Mouse (Mus musculus): Measurements from ENCODE around the gene Ackr4. TPM values are rescaled to one million over a fixed set of nuclear protein-coding genes. Genes with fewer than 3 reads are reported as not detected.
A peak's percentile ranks its signal among the peaks of the same experiment; 100 is the strongest.

The Ackr4 gene
- total and polyA plus RNA-seq, 3 experiments, result 0.33 TPM; not detected in 2

DNA sequence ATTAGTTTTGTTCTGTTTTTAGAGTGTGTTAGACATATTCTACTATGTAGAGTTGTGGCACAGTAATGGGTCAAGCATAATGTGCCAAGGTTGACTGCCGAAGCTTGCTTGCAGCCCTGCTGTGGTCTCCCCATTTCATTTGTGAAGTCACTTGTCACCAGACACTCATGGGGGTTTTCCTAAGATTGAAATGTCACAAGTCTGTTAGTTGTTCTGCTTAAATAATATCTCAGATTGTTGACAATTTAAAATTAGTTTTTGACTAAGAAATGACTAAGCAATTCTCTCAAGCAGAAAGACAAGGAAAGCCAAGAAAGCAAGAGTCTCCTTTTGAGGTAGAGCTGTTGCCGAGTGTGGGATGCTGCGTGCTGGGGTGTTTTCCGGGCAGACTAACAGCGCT lies 33.8 kb downstream of the Ackr4 start:
- H3K36me3 ChIP-seq (replicated peaks), result peaks cover 47% of the 10 kb centered on the region
- no peaks in the 10 kb centered on the region for H3K27me3 ChIP-seq (ENCODE audit: insufficient read depth, low read length)
- TF ChIP-seq CTCF (IDR thresholded peaks at IDR 0.05; ENCODE audit: low read depth, low read length) (no peak), GATA1 (IDR thresholded peaks at IDR 0.05; ENCODE audit: borderline replicate concordance, low read length) (no peak), POLR2AphosphoS5 (IDR thresholded peaks at IDR 0.05; ENCODE audit: insufficient replicate concordance, low read depth, low read length) (no peak), GATA2 (IDR thresholded peaks at IDR 0.05; ENCODE audit: borderline replicate concordance, low read depth, low read length) (no peak), TAL1 (conservative IDR thresholded peaks at IDR 0.05; ENCODE audit: low read depth, low read length) (no peak)
- DNase-seq (ENCODE audit: low spot score) (no peak), ATAC-seq (ENCODE audit: extremely low read depth, insufficient number of reproducible peaks, low FRiP score, poor library complexity, severe bottlenecking) (no peak)
- no peaks in the 10 kb centered on the region for H3K9me3 ChIP-seq (replicated peaks)
- H3K4me3 ChIP-seq (ENCODE audit: low read depth, low read length), result no peak overlapping the region
- H3K4me1 ChIP-seq (ENCODE audit: insufficient read depth, low read depth, low read length), result no peaks in the 10 kb centered on the region

DNA sequence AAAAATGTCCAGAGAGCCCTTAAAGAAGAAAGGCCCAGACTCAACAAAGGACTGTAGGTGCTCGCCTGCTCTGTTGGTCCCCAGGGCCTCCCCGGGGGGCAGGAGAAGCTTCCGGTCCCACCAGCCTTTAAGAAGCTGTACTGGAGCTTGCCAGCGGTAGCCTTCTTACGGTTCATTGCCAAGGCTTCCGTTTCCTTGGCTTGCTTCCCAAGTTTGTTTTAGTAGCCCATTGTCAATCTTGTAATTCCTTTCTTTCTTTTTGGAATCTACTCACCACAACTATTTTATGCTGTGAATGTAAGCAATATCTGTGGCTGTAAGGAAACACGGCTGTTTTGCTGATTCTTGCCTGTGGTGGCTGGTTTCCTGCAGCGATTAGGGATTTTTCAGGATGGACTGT lies 38.2 kb downstream of the Ackr4 start:
- H3K36me3 ChIP-seq (replicated peaks), result peaks cover 55% of the 10 kb centered on the region
- H3K27me3 ChIP-seq (ENCODE audit: insufficient read depth, low read length), result no peaks in the 10 kb centered on the region
- no peaks in the 10 kb centered on the region for H3K9me3 ChIP-seq (replicated peaks)
- H3K4me1 ChIP-seq (ENCODE audit: insufficient read depth, low read depth, low read length), result no peaks in the 10 kb centered on the region
- ATAC-seq (ENCODE audit: extremely low read depth, insufficient number of reproducible peaks, low FRiP score, poor library complexity, severe bottlenecking) (no peak), DNase-seq (ENCODE audit: low spot score) (no peak)
- TF ChIP-seq CTCF (IDR thresholded peaks at IDR 0.05; ENCODE audit: low read depth, low read length) (no peak), GATA2 (IDR thresholded peaks at IDR 0.05; ENCODE audit: borderline replicate concordance, low read depth, low read length) (no peak), POLR2AphosphoS5 (IDR thresholded peaks at IDR 0.05; ENCODE audit: insufficient replicate concordance, low read depth, low read length) (no peak), TAL1 (conservative IDR thresholded peaks at IDR 0.05; ENCODE audit: low read depth, low read length) (no peak), GATA1 (IDR thresholded peaks at IDR 0.05; ENCODE audit: borderline replicate concordance, low read length) (no peak)
- no peak overlapping the region for H3K4me3 ChIP-seq (ENCODE audit: low read depth, low read length)

DNA sequence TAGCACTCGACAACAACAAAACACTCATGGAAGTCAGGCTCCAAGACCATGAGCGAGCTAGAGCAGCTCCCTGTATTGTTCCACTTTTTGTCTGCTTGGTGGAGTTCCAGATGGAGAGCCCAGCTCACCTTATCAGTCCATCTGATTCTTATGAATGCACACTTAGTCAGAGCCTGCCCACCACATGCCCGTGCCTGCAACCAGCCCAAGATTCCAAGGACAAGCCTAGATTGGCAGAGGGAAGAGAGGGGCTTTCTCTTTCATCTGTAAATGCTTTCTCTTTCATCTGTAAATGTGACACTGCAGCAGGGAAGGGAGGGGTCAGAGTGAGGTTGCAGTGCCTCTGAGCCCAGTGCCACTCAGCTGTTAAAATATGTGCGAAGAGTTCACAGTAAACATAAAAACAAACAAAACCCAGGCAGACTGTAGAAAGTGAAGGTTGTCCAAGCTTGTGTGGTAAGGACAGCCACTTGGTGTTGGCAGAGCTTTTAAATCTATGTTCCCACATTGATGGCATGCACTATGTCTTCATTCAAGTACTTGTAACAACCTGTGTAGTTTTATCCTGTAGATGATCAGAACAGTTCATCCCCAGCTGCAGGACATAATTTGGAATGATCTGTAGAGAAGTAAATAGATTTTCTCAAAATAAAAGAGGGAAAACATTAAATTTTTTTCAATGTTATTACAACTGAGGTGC lies 40.9 kb downstream of the Ackr4 start:
- H3K4me1 ChIP-seq (ENCODE audit: insufficient read depth, low read depth, low read length), result no peaks in the 10 kb centered on the region
- H3K27me3 ChIP-seq (ENCODE audit: insufficient read depth, low read length), result no peaks in the 10 kb centered on the region
- ATAC-seq (ENCODE audit: extremely low read depth, insufficient number of reproducible peaks, low FRiP score, poor library complexity, severe bottlenecking) (no peak), DNase-seq (ENCODE audit: low spot score) (no peak)
- H3K9me3 ChIP-seq (replicated peaks), result no peaks in the 10 kb centered on the region
- no peak for TF ChIP-seq GATA1 (IDR thresholded peaks at IDR 0.05; ENCODE audit: borderline replicate concordance, low read length)
- no peak for TF ChIP-seq POLR2AphosphoS5 (IDR thresholded peaks at IDR 0.05; ENCODE audit: insufficient replicate concordance, low read depth, low read length)
- TF ChIP-seq CTCF (IDR thresholded peaks at IDR 0.05; ENCODE audit: low read depth, low read length), result no peak
- no peak for TF ChIP-seq GATA2 (IDR thresholded peaks at IDR 0.05; ENCODE audit: borderline replicate concordance, low read depth, low read length)
- H3K36me3 ChIP-seq (replicated peaks), result peaks cover 59% of the 10 kb centered on the region
- H3K4me3 ChIP-seq (ENCODE audit: low read depth, low read length), result no peak overlapping the region

DNA sequence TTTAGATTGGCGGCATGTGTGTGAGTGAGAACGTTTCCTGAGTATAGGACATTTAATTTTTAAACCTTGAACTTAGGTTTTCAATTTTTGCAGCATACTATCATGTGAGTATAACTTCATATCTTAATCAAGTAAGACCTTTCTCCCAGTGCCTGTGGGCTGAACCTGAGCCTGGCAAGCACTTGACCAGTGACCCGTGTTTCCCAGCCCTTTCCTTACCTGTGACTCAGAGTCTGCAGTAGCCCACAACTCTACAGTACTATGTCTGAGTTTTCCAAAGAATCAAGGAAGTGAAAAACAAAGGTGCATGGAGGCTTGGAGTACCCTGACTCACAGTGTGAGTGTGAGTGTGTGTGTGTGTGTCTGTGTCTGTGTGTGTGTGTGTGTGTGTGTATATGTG lies 46.7 kb downstream of the Ackr4 start:
- ATAC-seq (ENCODE audit: extremely low read depth, insufficient number of reproducible peaks, low FRiP score, poor library complexity, severe bottlenecking) (no peak), DNase-seq (ENCODE audit: low spot score) (no peak)
- Histone ChIP-seq H3K36me3 (replicated peaks) (peaks cover 59% of the 10 kb centered on the region), H3K4me3 (ENCODE audit: low read depth, low read length) (no peak overlapping the region), H3K27me3 (ENCODE audit: insufficient read depth, low read length) (no peaks in the 10 kb centered on the region), H3K4me1 (ENCODE audit: insufficient read depth, low read depth, low read length) (no peaks in the 10 kb centered on the region), H3K9me3 (replicated peaks) (no peaks in the 10 kb centered on the region)
- TF ChIP-seq GATA2 (IDR thresholded peaks at IDR 0.05; ENCODE audit: borderline replicate concordance, low read depth, low read length), result no peak
- no peak for TF ChIP-seq TAL1 (conservative IDR thresholded peaks at IDR 0.05; ENCODE audit: low read depth, low read length)
- TF ChIP-seq POLR2AphosphoS5 (IDR thresholded peaks at IDR 0.05; ENCODE audit: insufficient replicate concordance, low read depth, low read length), result no peak
- TF ChIP-seq CTCF (IDR thresholded peaks at IDR 0.05; ENCODE audit: low read depth, low read length), result no peak
- TF ChIP-seq GATA1 (IDR thresholded peaks at IDR 0.05; ENCODE audit: borderline replicate concordance, low read length), result no peak

DNA sequence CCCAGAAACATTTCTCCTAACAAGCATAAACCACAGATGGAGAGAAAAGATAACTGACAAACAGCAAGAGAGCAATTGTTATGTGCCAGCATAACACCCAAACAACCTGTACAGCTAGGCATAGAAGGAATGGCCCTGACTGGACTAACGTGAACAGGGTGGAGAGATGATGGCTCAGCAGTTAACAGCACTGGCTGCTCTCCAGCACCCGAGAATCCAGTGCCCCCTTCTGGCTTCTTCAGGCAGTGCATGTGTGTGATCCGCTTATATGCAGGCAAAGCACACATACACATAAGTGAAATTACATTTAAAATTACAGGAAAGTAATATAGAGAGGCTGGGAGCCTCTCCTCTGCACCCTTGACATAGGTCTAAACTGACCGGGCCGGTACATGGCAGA lies 47.4 kb downstream of the Ackr4 start:
- DNase-seq (ENCODE audit: low spot score) (no peak), ATAC-seq (ENCODE audit: extremely low read depth, insufficient number of reproducible peaks, low FRiP score, poor library complexity, severe bottlenecking) (peak; percentile 76)
- Histone ChIP-seq H3K4me3 (ENCODE audit: low read depth, low read length) (no peak overlapping the region), H3K4me1 (ENCODE audit: insufficient read depth, low read depth, low read length) (no peaks in the 10 kb centered on the region), H3K27me3 (ENCODE audit: insufficient read depth, low read length) (no peaks in the 10 kb centered on the region), H3K36me3 (replicated peaks) (peaks cover 61% of the 10 kb centered on the region), H3K9me3 (replicated peaks) (no peaks in the 10 kb centered on the region)
- TF ChIP-seq GATA2 (IDR thresholded peaks at IDR 0.05; ENCODE audit: borderline replicate concordance, low read depth, low read length), result no peak
- no peak for TF ChIP-seq POLR2AphosphoS5 (IDR thresholded peaks at IDR 0.05; ENCODE audit: insufficient replicate concordance, low read depth, low read length)
- peak; percentile 62 for TF ChIP-seq CTCF (IDR thresholded peaks at IDR 0.05; ENCODE audit: low read depth, low read length)

DNA sequence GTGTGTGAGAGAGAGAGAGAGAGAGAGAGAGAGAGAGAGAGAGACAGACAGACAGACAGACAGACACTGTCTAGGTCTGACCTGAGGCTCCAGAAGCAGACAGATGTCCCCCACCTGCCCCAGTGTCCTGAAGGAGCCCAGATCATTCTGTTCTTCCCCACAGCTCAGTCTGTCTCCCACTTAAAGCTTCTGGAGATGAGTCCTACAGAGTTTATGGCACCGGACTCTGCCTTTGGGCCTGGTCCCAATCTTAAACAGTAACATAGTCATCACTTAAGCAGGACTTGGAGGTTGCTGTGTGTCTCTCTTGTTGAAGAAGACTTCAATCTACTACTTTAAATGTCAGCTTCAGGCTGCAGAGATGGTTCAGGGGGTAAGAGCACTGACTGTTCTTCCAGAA lies 48.0 kb downstream of the Ackr4 start:
- ATAC-seq (ENCODE audit: extremely low read depth, insufficient number of reproducible peaks, low FRiP score, poor library complexity, severe bottlenecking), result no peak
- no peak overlapping the region for H3K4me3 ChIP-seq (ENCODE audit: low read depth, low read length)

More for the DNA sequence above, 48.0 kb downstream of the Ackr4 start:
- no peaks in the 10 kb centered on the region for H3K4me1 ChIP-seq (ENCODE audit: insufficient read depth, low read depth, low read length)
- TF ChIP-seq GATA1 (IDR thresholded peaks at IDR 0.05; ENCODE audit: borderline replicate concordance, low read length) (no peak), TAL1 (conservative IDR thresholded peaks at IDR 0.05; ENCODE audit: low read depth, low read length) (no peak), GATA2 (IDR thresholded peaks at IDR 0.05; ENCODE audit: borderline replicate concordance, low read depth, low read length) (no peak), CTCF (IDR thresholded peaks at IDR 0.05; ENCODE audit: low read depth, low read length) (no peak), POLR2AphosphoS5 (IDR thresholded peaks at IDR 0.05; ENCODE audit: insufficient replicate concordance, low read depth, low read length) (no peak)
- H3K9me3 ChIP-seq (replicated peaks), result no peaks in the 10 kb centered on the region
- no peaks in the 10 kb centered on the region for H3K27me3 ChIP-seq (ENCODE audit: insufficient read depth, low read length)
- DNase-seq (ENCODE audit: low spot score), result no peak
- H3K36me3 ChIP-seq (replicated peaks), result peaks cover 57% of the 10 kb centered on the region
